Mouse (Mus musculus) limb, embryonic 10.5 days (tissue): ENCODE data around the gene Cmya5. TPM values are rescaled to one million over a fixed set of nuclear protein-coding genes. Genes with fewer than 3 reads are reported as not detected.

Source experiments
- DNase-seq: peaks from one replicate; pipeline ENCODE4 v3.0.0-alpha.2; 2017; ENCODE audit warnings: low spot score
- H3K27ac ChIP-seq: fragments of 300-500 bp; sonication (generic); 2 replicates; pipeline ENCODE4 v1.5.1; 2016; ENCODE audit warnings: mild to moderate bottlenecking
- H3K27me3 ChIP-seq: fragments of 300-500 bp; sonication (generic); 2 replicates; pipeline ENCODE4 v1.6.1; 2016; ENCODE audit warnings: low read depth, mild to moderate bottlenecking; ENCODE audit not compliant: poor library complexity, severe bottlenecking
- H3K36me3 ChIP-seq: fragments of 300-500 bp; sonication (generic); 2 replicates; pipeline ENCODE4 v1.6.1; 2016; ENCODE audit warnings: mild to moderate bottlenecking, moderate library complexity
- H3K4me1 ChIP-seq: fragments of 300-500 bp; sonication (generic); 2 replicates; pipeline ENCODE4 v1.6.1; 2016
- H3K4me3 ChIP-seq: fragments of 300-500 bp; sonication (generic); 2 replicates; pipeline ENCODE4 v1.5.1; 2016; ENCODE audit warnings: mild to moderate bottlenecking, moderate library complexity
- H3K9me3 ChIP-seq: fragments of 300-500 bp; sonication (generic); replicated peaks from 2 replicates; pipeline ENCODE4 v1.6.1; 2016; ENCODE audit warnings: mild to moderate bottlenecking
- WGBS: fragments of 180-500 bp; shearing (Covaris S2); methylation state at CpG from one replicate; pipeline ENCODE4 v1.1.7; 2016; 5-methylcytosine and 5-hydroxymethylcytosine counted together
- polyA plus RNA-seq: library from polyadenylated mRNA; unstranded; fragments of >200 nt; fragmentation: Nextera tagmentation; extraction: Ambion mirVana; gene quantifications from 2 replicates; pipeline ENCODE4 v1.2.1, GENCODE M21; 2016

Gene Cmya5
- polyA plus RNA-seq, 1 experiment from 2014 or later, result 0.01 TPM

DNA sequence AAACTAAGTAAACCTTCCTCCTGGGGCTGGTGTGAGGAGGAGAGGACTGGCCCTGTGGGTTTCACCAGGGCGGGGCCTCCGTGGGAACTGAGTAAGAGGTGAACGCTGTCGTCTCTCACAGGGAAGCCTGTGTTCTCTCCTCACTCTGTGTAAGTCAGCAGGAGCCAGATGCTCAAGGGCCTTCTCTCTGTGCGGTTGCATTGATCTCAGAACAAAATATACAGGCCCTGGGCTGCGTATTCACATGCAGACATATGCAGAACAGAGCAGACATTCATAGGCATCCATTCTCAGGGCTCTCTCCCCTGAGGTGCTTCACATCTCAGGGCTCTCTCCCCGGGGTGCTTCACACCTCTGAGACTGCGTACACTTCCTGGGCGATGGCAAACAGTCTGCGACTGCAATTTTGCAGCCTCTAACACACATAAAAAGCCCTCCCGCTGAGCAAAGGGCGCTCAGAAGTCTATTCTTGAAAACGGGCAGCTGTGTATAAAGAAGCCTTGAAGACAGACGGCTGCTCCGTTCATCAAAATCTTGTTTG is 71.6 kb downstream of the Cmya5 start:
- DNase-seq, result no peak
- H3K9me3 ChIP-seq, result no peaks in the 10 kb centered on the region
- H3K4me3 ChIP-seq, result no peak overlapping the region
- 16% methylated on average over 15 of the region's 15 CpGs for WGBS
- peaks cover 18% of the 10 kb centered on the region for H3K4me1 ChIP-seq
- no peaks in the 10 kb centered on the region for H3K27me3 ChIP-seq
- H3K36me3 ChIP-seq, result no peaks in the 10 kb centered on the region
- no peak overlapping the region for H3K27ac ChIP-seq

DNA sequence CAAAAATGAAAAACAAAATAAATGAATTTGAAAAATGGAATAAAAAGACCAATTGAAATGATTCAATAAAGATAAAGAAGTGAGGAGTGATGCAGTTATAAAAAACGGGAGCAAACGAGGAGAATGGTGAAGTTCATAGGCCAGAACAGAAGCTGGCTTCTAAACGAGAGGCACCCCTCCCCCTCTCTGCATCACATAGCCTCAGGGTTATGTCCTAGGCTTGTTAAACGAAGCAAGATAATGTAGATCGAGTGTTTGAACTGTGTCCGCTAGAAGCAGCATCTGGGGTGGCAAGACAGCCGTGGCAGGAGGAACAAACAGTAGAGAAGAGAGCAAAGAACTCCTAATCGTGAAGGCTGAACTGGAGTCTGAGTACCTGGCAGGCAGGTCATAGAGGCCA is 74.1 kb downstream of the Cmya5 start:
- peaks cover 18% of the 10 kb centered on the region for H3K4me1 ChIP-seq
- H3K4me3 ChIP-seq, result no peak overlapping the region
- WGBS, result 57% methylated on average over 8 of the region's 8 CpGs
- no peaks in the 10 kb centered on the region for H3K36me3 ChIP-seq
- DNase-seq, result no peak
- H3K9me3 ChIP-seq, result no peaks in the 10 kb centered on the region
- no peak overlapping the region for H3K27ac ChIP-seq
- H3K27me3 ChIP-seq, result no peaks in the 10 kb centered on the region

DNA sequence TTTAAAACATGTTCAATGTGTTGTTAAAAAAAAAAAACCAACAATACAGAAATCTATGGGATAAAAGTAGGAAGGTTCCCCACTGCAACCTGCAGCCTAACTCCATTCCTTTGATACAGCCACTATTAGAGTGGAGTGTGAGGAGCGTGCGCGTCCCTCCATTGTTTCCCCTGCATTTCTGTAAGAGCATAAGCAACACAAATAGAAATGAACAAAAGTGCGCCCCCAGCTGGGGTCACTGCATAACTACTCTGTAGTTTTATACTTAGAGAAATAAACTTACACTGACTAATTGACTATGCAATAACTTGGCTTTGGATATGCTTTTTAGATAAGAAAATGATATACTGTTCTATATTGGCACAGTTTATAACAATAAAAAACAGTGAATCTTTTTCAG is 75.0 kb downstream of the Cmya5 start:
- no peak for DNase-seq
- H3K36me3 ChIP-seq, result no peaks in the 10 kb centered on the region
- no peak overlapping the region for H3K4me3 ChIP-seq
- peaks cover 18% of the 10 kb centered on the region for H3K4me1 ChIP-seq
- H3K27me3 ChIP-seq, result no peaks in the 10 kb centered on the region
- H3K9me3 ChIP-seq, result no peaks in the 10 kb centered on the region
- 72% methylated on average over 4 of the region's 4 CpGs for WGBS
- H3K27ac ChIP-seq, result no peak overlapping the region

DNA sequence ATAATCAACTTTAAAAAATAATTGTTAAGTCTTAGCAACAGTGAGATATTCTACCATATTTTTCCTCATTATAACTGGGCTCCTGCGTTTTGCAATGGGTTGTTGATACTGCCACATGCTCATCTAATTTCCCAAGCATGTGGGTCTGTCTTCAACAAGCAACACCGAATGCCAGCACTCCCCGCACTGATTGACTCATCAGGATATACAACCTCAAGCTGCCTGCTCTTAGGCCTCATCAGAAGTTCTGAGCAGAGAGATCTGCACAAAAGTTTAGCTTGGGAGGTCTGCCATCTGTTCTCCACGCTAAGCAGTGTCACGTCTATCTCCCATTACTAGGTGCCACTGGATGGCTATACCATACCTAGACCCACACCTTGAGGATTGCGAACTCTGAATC is 76.2 kb downstream of the Cmya5 start:
- Histone ChIP-seq H3K4me1 (peaks cover 8% of the 10 kb centered on the region), H3K36me3 (no peaks in the 10 kb centered on the region), H3K9me3 (no peaks in the 10 kb centered on the region), H3K27me3 (no peaks in the 10 kb centered on the region), H3K4me3 (no peak overlapping the region), H3K27ac (no peak overlapping the region)
- no peak for DNase-seq
- 92% methylated on average over 6 of the region's 6 CpGs for WGBS

DNA sequence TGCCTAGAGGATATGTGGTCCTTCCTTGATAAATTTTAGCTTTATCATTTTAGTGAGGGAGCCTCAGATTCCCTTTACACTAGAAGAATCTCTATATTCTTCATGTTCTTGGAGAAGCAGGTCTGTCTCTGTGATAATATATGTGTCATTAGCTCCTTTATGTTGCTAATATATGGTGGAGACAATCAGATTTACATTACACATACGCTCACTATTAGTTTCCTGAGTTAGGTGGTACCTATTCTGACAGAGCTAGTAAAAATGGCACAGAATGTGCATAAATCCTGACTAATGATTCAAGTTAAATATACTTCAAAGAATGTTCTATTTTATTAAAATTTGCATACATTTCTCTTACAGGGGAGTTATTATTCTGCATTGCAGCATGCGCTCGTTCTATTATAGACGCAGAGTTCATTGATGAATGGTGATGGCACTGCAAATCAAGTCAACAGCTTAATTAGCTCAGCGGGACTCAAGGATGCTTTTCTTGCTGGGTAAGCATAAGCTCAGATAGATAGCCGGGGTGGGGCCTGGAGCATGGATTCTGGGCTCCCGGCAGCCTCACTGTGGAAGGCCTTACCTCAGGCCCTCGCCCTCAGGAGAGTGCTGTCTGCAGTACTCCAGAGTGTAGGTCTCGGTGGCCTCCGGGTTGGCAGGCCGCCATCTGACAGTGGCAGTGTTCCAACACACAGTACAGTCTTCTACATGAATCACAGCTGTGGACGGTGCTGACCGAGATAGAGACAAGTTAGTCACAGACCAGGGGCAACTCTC is 81.5 kb downstream of the Cmya5 start:
- Histone ChIP-seq H3K27ac (no peak overlapping the region), H3K9me3 (no peaks in the 10 kb centered on the region), H3K4me3 (no peak overlapping the region), H3K27me3 (no peaks in the 10 kb centered on the region), H3K36me3 (no peaks in the 10 kb centered on the region), H3K4me1 (no peaks in the 10 kb centered on the region)
- DNase-seq, result no peak
- WGBS, result 91% methylated on average over 13 of the region's 13 CpGs

DNA sequence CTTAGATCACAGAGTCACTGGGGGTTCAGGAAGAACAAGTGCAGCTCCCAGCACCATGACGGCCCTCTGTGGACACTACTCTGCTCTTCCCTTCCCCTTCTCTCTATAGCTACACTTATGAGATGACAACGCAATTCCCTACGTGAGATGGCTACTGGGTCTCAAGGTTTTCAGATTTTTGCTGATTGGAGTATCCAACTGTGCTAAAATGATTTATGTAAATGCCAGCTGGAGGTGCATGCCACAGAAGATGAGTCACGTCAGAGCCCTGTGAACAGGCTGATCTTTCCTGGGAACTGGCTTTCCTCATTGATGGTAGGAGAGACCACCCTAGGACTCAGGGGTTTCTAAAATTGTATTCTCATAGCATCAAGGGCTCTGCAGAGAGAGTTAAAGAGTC is 83.2 kb downstream of the Cmya5 start:
- H3K9me3 ChIP-seq, result no peaks in the 10 kb centered on the region
- no peaks in the 10 kb centered on the region for H3K27me3 ChIP-seq
- H3K4me1 ChIP-seq, result no peaks in the 10 kb centered on the region
- H3K27ac ChIP-seq, result no peak overlapping the region
- no peak overlapping the region for H3K4me3 ChIP-seq
- H3K36me3 ChIP-seq, result no peaks in the 10 kb centered on the region
- no peak for DNase-seq
- WGBS, result 89% methylated on average over 4 of the region's 4 CpGs

DNA sequence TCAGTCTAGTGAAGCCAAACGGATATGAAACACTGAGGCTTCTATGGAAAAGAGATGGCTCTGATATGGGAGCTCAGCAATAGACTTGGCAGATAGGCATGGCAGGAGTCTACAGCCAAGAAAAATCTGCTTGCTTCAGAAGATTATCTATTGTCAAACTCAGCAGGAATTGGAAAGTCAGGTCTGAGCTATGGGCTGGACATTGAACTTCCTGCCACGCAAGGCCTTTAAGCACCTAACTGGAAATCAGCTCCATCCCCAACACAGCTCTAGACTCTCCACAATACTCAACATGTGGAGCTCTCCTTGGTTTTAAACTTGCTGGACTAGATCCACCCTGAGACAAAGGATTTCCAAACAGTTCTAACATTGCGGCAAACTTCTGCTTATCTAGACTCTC is 84.1 kb downstream of the Cmya5 start:
- no peak for DNase-seq
- H3K4me3 ChIP-seq, result no peak overlapping the region
- WGBS, result 87% methylated on average over 3 of the region's 3 CpGs
- H3K9me3 ChIP-seq, result no peaks in the 10 kb centered on the region
- H3K36me3 ChIP-seq, result no peaks in the 10 kb centered on the region
- H3K27me3 ChIP-seq, result no peaks in the 10 kb centered on the region
- no peak overlapping the region for H3K27ac ChIP-seq
- no peaks in the 10 kb centered on the region for H3K4me1 ChIP-seq

DNA sequence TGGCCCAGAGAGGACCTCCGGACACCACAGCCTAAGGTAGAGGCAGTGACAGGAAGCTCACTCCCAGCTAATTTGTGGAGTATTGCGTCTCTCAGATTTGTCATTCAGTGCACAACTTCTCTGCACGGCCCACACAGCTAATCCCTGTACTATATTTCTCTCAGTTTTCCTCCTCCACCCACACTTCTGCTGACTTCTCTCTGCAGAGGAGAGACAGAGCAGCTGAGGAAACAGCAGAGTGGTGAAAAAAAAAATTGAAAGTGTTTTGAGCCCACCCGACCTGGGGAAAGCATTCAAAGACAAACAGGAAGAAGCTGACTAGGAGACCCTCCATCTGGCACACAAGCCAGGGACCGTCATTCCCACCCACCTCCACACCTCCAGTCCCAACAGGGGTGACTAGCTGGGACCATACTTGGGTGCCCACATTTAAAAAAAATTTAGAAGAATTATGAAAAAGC is 85.9 kb downstream of the Cmya5 start:
- Histone ChIP-seq H3K36me3 (no peaks in the 10 kb centered on the region), H3K27me3 (no peaks in the 10 kb centered on the region), H3K4me3 (no peak overlapping the region), H3K9me3 (no peaks in the 10 kb centered on the region), H3K27ac (no peak overlapping the region), H3K4me1 (no peaks in the 10 kb centered on the region)
- 86% methylated on average over 5 of the region's 5 CpGs for WGBS
- no peak for DNase-seq

DNA sequence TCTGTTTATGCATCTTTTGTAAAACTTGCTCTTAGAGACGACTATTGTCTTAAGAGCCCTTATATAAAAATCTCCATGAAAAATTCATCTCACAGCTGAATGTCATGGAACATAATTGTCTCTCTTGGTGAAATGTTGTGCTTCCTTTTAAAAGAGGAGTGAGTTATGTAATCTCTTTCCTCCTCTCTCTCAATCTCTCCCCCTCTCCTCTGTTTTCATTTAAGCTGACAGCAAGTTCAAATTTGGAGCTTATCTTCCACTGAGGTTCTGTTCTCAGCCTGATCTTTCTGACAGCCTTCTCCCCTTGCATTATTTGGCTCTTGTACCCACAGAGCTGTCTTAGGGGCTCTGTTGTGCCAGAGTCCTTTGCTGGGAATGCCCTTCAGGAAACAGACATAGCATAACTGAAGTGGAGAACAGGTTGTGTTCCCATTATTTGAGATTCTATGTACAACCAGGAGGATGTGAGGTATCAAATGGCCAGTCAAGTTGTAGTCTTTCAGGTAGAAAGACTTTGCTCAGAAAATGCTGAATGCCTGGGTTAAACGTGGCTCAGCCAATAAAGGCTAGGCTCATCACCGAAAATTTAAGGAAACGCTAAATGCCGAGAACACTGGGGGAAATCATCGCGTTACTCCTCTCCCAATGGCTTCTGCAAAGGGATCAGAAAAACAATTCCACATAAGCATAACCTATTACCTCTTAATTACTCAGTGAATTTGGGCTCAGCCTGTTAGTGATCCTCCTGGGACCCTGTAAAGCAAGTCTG is 86.8 kb downstream of the Cmya5 start:
- Histone ChIP-seq H3K27ac (no peak overlapping the region), H3K4me3 (no peak overlapping the region), H3K27me3 (no peaks in the 10 kb centered on the region), H3K4me1 (no peaks in the 10 kb centered on the region), H3K9me3 (no peaks in the 10 kb centered on the region), H3K36me3 (no peaks in the 10 kb centered on the region)
- DNase-seq, result no peak
- WGBS, result 87% methylated on average over 7 of the region's 7 CpGs

DNA sequence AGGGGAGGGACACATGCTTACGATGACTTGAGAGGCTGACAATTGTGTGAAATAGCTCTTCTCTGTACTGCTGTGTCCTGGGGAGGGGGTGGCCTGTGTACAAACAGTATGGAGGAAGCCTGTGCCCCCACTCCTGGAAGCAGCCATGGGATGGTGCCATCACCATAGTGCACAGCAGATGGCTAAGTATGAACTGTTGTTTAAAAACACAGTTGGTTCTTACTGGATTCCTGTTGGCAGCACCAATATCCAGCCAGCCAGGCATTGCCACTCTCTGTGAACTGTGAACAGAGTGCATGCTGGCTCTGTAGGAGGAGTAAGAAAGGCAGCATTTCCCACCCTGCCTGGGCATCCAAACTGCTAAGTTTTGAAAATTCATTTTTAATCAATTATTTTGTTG is 88.4 kb downstream of the Cmya5 start:
- no peak for DNase-seq
- H3K27ac ChIP-seq, result no peak overlapping the region
- no peaks in the 10 kb centered on the region for H3K27me3 ChIP-seq
- no peaks in the 10 kb centered on the region for H3K9me3 ChIP-seq
- WGBS, result 83% methylated on average over 1 of the region's 1 CpGs
- no peak overlapping the region for H3K4me3 ChIP-seq
- no peaks in the 10 kb centered on the region for H3K36me3 ChIP-seq
- no peaks in the 10 kb centered on the region for H3K4me1 ChIP-seq

DNA sequence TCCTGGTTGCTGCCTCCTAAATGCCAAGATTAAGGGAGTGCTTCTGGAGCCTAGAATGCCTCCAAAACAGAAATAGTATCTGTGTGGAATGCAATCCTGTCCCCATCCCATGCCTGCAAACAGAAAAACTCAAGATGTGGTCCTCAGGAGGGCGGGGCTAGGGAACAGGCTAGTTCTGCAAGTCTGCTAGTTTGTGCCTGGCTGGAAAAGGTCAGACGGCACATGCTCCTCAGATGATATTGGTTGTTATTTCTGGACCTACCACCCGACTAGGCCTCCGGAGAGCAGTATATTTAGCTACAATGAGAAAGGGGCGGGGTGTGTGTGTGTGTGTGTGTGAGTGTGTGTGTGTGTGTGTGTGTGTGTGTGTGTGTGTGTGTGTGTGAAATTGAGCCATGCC is 93.0 kb downstream of the Cmya5 start:
- Histone ChIP-seq H3K27ac (no peak overlapping the region), H3K27me3 (no peaks in the 10 kb centered on the region), H3K36me3 (no peaks in the 10 kb centered on the region), H3K4me1 (no peaks in the 10 kb centered on the region), H3K4me3 (no peak overlapping the region), H3K9me3 (no peaks in the 10 kb centered on the region)
- 92% methylated on average over 5 of the region's 5 CpGs for WGBS
- DNase-seq, result no peak

DNA sequence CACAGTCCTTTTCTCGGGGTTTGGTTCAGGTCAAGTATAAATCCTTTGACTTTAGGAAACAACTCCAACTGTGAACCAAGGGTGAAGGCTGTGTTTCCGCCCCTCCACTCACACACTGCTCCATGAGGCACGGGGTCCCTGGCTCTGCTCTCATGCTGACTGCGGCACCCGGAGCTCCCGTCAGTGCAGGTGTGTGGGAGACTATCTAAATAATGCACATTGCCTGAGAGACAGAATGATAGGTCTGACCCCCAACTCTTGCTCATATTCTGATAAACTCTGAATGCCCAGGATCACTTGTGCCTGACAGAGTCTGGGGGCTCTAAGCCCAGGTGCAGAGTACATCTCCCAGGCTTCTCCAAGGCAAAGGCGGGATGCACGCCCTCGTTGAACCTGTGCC is 103.5 kb downstream of the Cmya5 start:
- Histone ChIP-seq H3K36me3 (no peaks in the 10 kb centered on the region), H3K9me3 (no peaks in the 10 kb centered on the region), H3K4me3 (no peak overlapping the region), H3K27me3 (no peaks in the 10 kb centered on the region), H3K4me1 (no peaks in the 10 kb centered on the region), H3K27ac (no peak overlapping the region)
- no peak for DNase-seq
- 87% methylated on average over 9 of the region's 9 CpGs for WGBS

DNA sequence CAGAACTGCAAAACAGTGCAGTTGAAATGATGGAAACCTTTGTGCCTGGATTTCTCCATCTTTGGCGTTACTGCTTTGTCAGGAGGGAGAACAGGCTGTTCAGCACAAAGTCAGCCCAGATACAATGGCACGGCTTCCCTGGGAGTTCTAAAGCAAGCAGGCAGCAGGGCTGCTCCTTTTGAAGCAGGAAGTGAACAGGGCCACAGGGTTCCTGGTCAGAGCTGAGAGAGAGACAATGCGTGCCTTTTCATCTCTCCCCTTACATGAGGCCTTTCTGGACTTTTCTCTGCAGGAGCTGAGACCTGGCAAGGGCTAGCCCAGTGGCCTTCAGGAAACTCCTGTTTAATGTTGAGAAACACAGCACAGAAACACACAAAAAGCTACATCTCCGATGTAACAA is 108.3 kb downstream of the Cmya5 start:
- H3K36me3 ChIP-seq, result no peaks in the 10 kb centered on the region
- no peak for DNase-seq
- no peak overlapping the region for H3K4me3 ChIP-seq
- no peak overlapping the region for H3K27ac ChIP-seq
- no peaks in the 10 kb centered on the region for H3K9me3 ChIP-seq
- WGBS, result 83% methylated on average over 4 of the region's 4 CpGs
- no peaks in the 10 kb centered on the region for H3K27me3 ChIP-seq
- H3K4me1 ChIP-seq, result no peaks in the 10 kb centered on the region
